Mouse (Mus musculus) C2C12 (cell line): ENCODE data around the gene Plcb4. TPM values are rescaled to one million over a fixed set of nuclear protein-coding genes. Genes with fewer than 3 reads are reported as not detected.
"Not testable (repeated sequence)": the region's sequence is repeated elsewhere in the genome, so short reads cannot be mapped to it uniquely, and the experiment has no call there.

ENCODE experiments used
- H3K27me3 ChIP-seq: one replicate; pipeline ENCODE4 v1.6.1; 2011; ENCODE audit not compliant: control insufficient read depth, insufficient read depth, insufficient read length
- H3K36me3 ChIP-seq: one replicate; pipeline ENCODE4 v1.6.1; 2011; ENCODE audit not compliant: control insufficient read depth, insufficient read depth
- H3K4me3 ChIP-seq: one replicate; pipeline ENCODE4 v1.5.1; 2011; ENCODE audit warnings: mild to moderate bottlenecking, control low read depth; ENCODE audit not compliant: poor library complexity, insufficient read depth, severe bottlenecking
- H3K79me2 ChIP-seq: one replicate; pipeline ENCODE4 v1.6.1; 2011; ENCODE audit not compliant: control insufficient read depth, insufficient read depth
- H3K79me3 ChIP-seq: one replicate; pipeline ENCODE4 v1.6.1; 2011; ENCODE audit warnings: low read depth, control low read depth
- H3ac ChIP-seq: one replicate; pipeline ENCODE3; 2011; ENCODE audit warnings: low read depth; ENCODE audit not compliant: control insufficient read depth, insufficient read length
- CEBPB ChIP-seq: IDR thresholded peaks from one replicate; pipeline ENCODE4 v1.6.1; 2011; ENCODE audit warnings: low read depth, mild to moderate bottlenecking, control low read depth, moderate library complexity
- CTCF ChIP-seq: IDR thresholded peaks from one replicate; pipeline ENCODE4 v1.5.1; 2011; ENCODE audit not compliant: control insufficient read depth, insufficient read depth, insufficient read length
- FOSL1 ChIP-seq: IDR thresholded peaks from one replicate; pipeline ENCODE4 v1.8.0; 2011; ENCODE audit warnings: mild to moderate bottlenecking, low read length; ENCODE audit not compliant: poor library complexity, insufficient read depth, severe bottlenecking
- MAX ChIP-seq: IDR thresholded peaks from one replicate; pipeline ENCODE4 v1.6.1; 2011; ENCODE audit warnings: mild to moderate bottlenecking, control low read depth
- MYOD1 ChIP-seq: IDR thresholded peaks from one replicate; pipeline ENCODE4 v1.6.1; 2011; ENCODE audit warnings: low read depth; ENCODE audit not compliant: control insufficient read depth, insufficient read length
- MYOG ChIP-seq: IDR thresholded peaks from one replicate; pipeline ENCODE4 v1.6.1; 2011; ENCODE audit not compliant: control insufficient read depth, insufficient read length; ENCODE audit errors: extremely low read depth
- USF1 ChIP-seq: IDR thresholded peaks from one replicate; pipeline ENCODE4 v1.6.1; 2011; ENCODE audit warnings: low read depth, mild to moderate bottlenecking, control low read depth, moderate library complexity
- polyA plus RNA-seq: library from polyadenylated mRNA; unstranded; fragments of >200 nt; fragmentation: generic; extraction: Trizol; gene quantifications from one replicate; pipeline ENCODE4 v1.2.1, GENCODE M21; 2012; ENCODE audit warnings: missing spikeins

Plcb4 gene
- polyA plus RNA-seq, 1 experiment = 3.0 TPM

GRCm38 (mm10) chr2:135737506-135737905, 78.7 kb downstream of the Plcb4 start:
- H3K27me3 ChIP-seq = no peaks in the 10 kb centered on the region

DNA sequence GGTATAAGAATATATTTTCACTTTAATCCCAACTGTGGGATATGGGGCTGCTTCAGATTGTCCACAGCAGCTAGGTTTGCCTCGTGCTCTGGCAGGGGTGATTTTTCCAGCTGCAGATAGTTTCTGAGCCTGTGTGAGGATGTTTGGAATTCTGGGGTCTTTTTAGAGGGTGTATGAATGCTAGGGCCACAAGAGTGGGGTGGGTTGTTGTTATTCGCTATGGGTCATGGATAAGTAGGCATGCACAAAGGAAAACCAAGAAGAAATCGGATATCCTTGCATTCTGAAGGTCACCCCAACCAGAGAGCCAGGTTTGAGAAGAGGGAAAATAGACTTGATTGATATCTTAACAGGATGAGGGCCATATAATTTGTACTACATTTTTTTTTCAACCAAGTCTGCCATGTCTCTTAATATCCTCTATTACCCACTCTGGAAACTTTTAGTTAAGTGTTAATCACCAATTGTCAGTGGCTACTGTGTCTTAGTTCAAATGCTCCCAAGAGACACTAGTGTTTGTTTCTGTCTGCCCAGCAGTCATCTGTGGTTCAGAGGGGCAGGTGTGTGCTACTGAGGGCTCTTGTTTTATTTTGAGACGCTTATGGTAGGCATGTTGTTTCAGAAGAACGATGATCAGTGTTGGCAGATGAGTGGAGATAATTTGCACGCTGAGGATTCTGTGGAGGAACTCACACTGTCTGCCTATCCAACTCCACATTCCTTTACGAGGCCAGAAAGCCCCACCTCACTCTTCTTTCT, 79.4 kb downstream of the Plcb4 start:
- not testable (repeated sequence) for H3K4me3 ChIP-seq, H3K79me3 ChIP-seq, H3K79me2 ChIP-seq, H3K27me3 ChIP-seq, H3K36me3 ChIP-seq, H3ac ChIP-seq
- TF ChIP-seq MAX = peak; percentile 34
- peak; percentile 77 for TF ChIP-seq MYOD1

More at GRCm38 (mm10) chr2:135737506-135737905, 78.7 kb downstream of the Plcb4 start:
- peak; percentile 100 for TF ChIP-seq MAX
- TF ChIP-seq FOSL1 = peak; percentile 92
- TF ChIP-seq MYOD1 = peak; percentile 88
- TF ChIP-seq USF1 = peak; percentile 38
- no peak for TF ChIP-seq CEBPB
- no peak for TF ChIP-seq MYOG
- TF ChIP-seq CTCF = no peak
- Histone ChIP-seq H3K4me3 (no peak overlapping the region), H3K36me3 (no peaks in the 10 kb centered on the region), H3K79me2 (no peaks in the 10 kb centered on the region), H3K79me3 (no peaks in the 10 kb centered on the region), H3ac (no peak overlapping the region)

GRCm38 (mm10) chr2:135738950-135739349, 80.1 kb downstream of the Plcb4 start:
- no peaks in the 10 kb centered on the region for H3K36me3 ChIP-seq
- no peaks in the 10 kb centered on the region for H3K27me3 ChIP-seq
- no peak overlapping the region for H3K4me3 ChIP-seq
- H3K79me2 ChIP-seq = no peaks in the 10 kb centered on the region
- no peak for TF ChIP-seq MYOG
- no peak for TF ChIP-seq CTCF
- TF ChIP-seq CEBPB = no peak
- TF ChIP-seq MAX = no peak
- TF ChIP-seq MYOD1 = no peak
- TF ChIP-seq USF1 = no peak
- no peak for TF ChIP-seq FOSL1
- no peaks in the 10 kb centered on the region for H3K79me3 ChIP-seq
- no peak overlapping the region for H3ac ChIP-seq

GRCm38 (mm10) chr2:135742954-135743700, 84.3 kb downstream of the Plcb4 start:
- H3K79me2 ChIP-seq = no peaks in the 10 kb centered on the region
- TF ChIP-seq CTCF (no peak), MYOD1 (peak; percentile 67)
- H3K36me3 ChIP-seq = no peaks in the 10 kb centered on the region
- peak overlapping the region; percentile 35 for H3ac ChIP-seq
- no peaks in the 10 kb centered on the region for H3K27me3 ChIP-seq
- H3K4me3 ChIP-seq = no peak overlapping the region
- H3K79me3 ChIP-seq = no peaks in the 10 kb centered on the region

DNA sequence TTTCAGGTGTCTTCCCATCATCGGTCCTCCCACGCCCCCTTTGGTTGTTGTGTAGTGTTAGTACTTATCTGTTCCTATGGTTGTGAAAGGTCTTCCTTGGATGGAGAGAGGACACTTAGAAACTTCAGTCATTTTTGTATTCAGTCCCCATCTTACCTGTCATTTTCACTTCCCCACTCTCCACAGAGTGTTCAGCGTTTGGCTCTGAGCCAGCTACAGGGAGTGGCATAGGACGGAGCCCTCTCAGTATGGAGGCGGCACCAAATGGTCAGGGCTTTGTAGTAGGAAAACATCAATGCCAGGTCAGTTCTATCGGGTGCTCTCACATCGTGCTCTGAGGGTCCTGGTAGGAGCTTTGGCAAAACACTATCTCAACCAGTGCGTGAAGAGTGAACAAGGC, 85.9 kb downstream of the Plcb4 start:
- H3K36me3 ChIP-seq = no peaks in the 10 kb centered on the region
- no peak overlapping the region for H3ac ChIP-seq
- no peaks in the 10 kb centered on the region for H3K79me3 ChIP-seq
- H3K27me3 ChIP-seq = no peaks in the 10 kb centered on the region
- no peak overlapping the region for H3K4me3 ChIP-seq
- TF ChIP-seq MAX = no peak
- no peak for TF ChIP-seq MYOG
- TF ChIP-seq FOSL1 = no peak
- TF ChIP-seq MYOD1 = no peak
- no peak for TF ChIP-seq CEBPB
- no peak for TF ChIP-seq CTCF
- TF ChIP-seq USF1 = no peak
- no peaks in the 10 kb centered on the region for H3K79me2 ChIP-seq

GRCm38 (mm10) chr2:135745126-135745525, 86.3 kb downstream of the Plcb4 start:
- Histone ChIP-seq H3K36me3 (no peaks in the 10 kb centered on the region), H3K79me2 (no peaks in the 10 kb centered on the region), H3K4me3 (no peak overlapping the region), H3K79me3 (no peaks in the 10 kb centered on the region), H3ac (no peak overlapping the region), H3K27me3 (no peaks in the 10 kb centered on the region)
- TF ChIP-seq USF1 (no peak), MAX (no peak), CTCF (no peak), MYOD1 (no peak), FOSL1 (no peak), MYOG (no peak), CEBPB (no peak)
